Mouse (Mus musculus): ENCODE data around the gene Tbkbp1.

Tbkbp1 gene

DNA sequence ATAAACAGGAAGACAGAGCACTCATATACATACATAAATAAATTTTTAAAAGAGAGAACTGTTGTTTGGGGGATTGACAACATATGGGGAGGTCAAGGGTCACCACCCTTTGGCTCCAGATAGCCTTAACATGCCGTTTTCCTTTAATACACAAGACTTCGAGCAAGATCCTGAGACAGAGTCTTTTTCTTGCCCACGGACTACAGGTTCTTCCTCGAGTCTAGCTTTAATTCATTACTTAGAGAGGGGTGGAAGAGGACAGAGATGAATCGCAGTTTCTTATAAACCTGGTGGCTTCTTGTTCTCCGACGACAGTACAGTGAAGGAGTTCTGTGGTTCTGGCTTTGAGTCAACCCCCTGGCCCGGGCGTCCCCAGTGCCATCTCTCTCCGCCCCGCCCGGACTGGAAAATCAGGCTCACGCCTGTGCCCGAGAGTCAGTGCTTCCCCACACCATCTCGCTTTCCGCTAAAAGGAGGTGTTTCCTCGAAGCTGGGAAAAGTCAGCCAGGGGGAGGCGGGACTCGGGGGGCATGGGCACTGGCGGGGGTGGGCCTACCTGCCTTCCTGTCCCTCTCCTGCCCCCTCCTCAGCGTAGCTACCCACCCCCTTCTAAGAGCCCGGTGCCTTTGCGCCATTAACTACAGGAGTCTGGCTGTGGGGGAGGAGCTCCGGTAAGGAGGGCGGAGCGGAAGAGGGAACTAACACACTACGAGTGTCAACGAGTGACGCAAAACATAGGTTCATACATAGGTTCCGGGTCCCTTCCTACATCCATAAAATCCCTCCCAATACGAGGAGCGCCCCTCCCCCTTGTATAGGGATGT is 24.4 kb downstream of the Tbkbp1 start:
- no peak for DNase-seq (ENCODE audit: low spot score)

DNA sequence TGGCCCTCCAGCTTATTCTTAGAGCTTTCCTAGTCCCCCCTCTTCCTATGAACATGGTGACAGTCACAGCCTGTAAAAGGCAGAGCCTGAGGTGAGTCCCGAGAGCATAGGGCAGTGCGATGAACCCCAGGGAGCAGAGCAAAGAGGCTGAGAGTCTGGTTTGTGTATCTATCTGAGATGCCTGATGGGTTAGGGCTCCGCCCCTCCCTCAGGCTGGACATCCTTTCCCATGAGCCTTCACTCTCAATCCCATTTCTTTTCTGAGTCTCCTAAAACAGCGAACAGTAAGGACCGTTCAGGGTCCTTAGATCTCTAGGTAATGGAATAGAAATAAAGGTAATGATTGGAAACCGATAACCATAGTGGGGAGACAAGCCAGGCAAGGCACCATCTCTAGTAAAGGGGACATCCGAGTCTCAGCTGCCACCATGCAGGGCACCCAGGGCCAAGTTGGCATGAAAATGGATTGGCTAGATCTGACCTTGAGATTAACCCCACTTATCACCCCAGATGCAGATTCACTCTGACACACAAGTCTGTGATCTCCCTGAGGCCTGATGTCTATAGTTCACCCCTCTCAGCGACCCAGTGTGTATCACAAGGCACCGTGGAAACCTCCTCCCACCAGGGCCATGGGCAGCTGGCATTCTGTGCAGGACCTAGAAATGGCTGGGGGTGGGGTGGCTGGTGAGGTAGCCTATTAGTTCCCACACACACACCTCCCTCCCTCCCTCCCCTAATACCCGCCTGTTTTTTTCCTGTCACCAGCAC is 26.8 kb downstream of the Tbkbp1 start:
- DNase-seq (ENCODE audit: low spot score): no peak

DNA sequence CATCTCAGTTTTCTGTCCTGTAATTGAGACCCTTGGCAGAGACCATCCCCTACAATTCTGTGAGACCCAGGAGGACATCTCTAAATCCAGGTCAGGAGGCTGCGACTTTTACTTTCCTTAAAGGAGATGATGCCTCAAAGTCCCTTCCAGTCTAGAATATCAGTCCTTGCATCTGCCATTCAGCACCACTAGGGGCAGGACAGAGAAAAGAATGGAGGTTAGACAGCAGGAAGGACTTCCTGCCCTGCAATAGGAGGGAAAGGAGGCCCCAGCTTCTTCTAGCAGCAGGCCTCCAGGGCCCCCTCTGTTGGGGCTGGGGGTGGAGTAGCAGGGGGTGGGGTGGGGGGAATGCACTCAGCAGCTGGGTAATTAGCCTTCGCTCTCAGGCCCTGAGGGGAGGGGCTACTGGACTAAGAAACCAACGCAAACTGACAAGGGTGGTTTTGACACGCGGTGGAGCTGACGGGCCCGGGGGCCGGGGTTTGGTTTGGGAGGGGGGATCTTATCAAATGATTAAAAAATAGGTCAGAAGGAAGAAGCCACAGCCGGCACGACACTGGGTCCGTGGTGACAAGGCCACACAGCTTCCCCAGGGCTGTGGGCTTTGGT is 27.9 kb downstream of the Tbkbp1 start:
- DNase-seq (ENCODE audit: low spot score): no peak

DNA sequence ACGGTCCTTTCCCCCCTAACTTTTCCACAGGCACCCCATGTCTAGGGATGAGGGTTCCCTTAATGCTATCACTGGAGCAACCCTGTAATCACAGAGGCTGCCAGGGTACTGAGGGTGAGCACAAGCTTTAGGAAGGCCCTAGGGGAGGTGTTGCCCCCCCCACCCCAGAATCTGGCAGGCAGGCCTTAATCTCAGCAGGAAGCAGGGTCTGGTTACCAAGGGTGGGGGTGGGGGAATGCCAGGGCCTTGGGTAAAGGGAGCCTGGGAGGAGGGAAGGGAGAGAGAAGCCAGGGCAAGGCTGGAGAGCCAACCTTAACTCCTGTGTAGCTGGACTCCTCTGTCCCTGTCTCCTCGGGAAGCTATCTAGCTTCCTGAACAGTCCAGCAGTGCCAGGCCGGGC is 30.7 kb downstream of the Tbkbp1 start:
- DNase-seq (ENCODE audit: low spot score): no peak

DNA sequence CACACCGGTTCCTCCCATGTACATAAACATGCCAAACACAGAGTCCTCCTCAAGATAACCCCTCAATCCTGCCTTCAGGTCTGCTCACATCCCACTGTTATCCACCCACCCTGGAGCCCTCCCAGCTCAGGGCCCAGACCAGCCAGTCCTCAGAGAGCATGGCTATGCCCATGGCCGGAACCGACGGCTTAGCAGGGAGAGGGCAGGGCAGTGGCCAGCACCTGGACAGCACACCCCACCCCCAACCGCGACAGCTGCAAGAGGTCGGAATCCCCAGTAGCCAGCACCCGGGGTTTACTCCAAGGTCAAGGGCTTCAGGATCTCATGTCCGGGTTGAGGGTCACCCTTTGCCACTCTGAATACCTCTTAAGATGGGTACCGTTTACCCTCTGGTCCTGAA is 31.1 kb downstream of the Tbkbp1 start:
- DNase-seq (ENCODE audit: low spot score): no peak

DNA sequence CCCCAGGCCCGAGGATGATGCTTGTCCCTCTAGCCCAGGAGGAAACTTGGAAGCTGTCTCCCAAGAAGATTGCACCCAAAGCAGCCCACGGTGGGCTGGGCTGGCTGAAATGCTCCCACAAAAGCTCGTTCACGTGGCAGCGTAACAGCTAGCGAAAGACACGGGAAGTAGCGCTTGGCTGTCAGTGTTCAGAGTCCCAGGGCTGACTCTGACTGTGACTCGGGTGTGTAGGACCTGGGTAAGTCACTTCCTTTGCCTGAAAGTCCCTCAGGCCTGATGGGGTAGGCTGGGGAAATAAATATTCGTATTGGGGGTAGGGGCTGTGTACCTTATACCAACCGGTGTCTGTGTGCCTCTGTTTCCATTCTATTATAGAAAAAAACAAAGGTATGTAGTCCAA is 35.5 kb downstream of the Tbkbp1 start:
- no peak for DNase-seq (ENCODE audit: low spot score)

DNA sequence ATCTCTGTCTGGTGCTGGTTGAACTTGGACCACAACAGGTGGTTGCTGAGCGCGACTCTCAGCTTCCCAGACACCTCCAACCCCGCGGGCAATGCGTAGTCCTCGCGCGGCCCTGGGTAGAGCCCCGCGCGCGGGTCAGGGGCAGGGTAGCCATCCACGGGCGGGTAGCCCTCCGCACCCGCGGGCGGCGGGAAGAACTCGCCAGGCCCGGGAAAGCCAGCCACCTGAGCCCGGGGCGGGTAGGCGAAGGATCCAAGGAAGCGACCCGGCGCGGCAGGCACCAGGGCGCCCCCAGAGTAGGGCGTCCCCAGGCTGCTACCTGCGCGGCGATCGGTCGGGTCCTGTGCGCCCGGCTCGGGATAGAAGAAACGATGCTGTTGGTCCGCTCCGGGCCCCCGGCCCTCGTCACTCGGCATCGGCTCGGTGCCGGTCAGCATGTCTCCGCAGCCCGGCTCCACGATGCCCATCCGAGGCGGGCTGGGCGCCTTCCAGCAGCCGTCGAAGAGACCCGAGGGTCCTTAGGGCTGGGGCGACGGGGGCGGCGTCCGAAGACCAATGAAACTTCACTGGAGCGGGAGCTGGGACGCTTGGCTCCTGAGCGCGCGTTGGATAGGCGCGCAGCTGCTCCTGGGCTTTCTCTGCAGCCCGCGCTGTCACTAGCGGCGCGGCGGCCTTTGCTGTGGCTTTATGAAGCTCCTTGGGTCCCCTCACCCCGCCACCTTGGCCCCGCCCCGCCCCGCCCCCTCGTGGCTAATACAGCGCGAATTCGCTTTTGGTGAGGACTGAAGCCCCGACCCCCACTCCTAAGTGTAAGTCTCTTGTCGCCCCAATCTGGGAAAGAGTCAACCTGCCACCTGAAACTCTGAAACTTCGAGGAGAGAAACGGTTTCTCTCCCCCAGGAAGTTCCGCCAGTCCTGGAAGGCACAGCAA is 36.4 kb downstream of the Tbkbp1 start, which contains the start of gene Tbx21:
Gene Tbx21, minus strand, starts transcription at position 661 of the 931 bp plus-strand sequence.
- DNase-seq (ENCODE audit: low spot score): no peak

DNA sequence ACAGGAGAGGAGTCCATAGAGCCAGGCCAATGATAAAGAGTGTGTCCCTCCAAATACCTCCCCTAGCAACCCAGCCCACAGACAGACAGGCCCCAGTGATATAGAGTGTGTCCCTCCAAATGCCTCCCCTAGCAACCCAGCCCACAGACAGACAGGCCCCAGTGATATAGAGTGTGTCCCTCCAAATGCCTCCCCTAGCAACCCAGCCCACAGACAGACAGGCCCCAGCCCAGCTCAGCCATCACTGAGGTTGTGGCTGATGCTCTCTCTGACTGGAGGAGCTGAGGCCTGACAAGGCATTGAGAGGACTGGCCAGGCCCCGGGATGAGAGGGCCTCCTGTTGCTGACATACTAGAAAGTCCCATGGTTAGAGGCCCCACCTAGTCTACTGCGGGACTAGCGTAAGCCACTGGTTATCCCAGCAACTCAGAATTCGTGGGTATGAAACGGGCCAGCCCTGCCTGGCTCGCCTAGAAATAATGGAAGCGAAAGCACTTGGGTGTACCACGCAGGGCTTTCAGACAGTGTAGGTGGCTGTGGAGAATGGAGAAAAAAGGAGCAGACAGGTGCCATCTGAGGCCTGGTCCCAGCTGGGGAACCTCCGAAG is 38.7 kb downstream of the Tbkbp1 start:
- no peak for DNase-seq (ENCODE audit: low spot score)

DNA sequence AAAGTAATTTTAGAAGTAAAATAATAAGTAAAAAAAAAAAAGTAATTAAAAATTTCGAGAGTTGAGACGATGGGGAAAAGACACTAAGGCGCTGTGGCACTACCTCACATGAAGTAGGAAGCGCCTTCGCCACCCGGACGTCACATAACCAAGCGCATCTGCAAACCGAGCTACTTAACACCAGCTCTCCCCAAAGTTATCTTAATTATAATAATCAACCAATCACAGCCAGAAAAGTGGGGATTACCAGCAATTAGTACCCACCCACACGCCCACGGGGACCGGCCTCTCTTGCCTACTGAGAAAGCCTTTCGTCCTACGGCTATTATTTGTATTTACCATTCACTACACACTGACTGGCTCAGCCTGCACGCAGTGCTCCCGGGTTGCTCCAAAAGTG is 42.3 kb downstream of the Tbkbp1 start:
- no peak for DNase-seq (ENCODE audit: low spot score)

DNA sequence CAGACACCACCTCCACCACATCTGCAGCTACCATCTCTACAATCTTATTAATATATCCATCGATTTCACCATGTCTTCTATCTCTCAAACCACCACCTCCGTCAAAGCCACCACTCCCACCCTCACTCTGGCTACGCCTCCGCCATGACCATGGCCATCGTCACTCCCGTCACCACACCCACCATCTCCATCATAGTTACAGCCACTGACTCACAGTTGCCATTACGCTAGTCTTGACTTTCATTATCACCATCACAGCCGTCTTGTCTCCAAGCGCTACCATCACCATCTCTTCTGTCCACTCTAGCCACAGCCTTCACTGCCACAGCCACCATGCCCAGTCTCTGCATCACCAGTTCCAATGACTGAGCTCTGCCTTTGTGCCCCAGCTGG is 47.2 kb downstream of the Tbkbp1 start:
- DNase-seq (ENCODE audit: low spot score): no peak

DNA sequence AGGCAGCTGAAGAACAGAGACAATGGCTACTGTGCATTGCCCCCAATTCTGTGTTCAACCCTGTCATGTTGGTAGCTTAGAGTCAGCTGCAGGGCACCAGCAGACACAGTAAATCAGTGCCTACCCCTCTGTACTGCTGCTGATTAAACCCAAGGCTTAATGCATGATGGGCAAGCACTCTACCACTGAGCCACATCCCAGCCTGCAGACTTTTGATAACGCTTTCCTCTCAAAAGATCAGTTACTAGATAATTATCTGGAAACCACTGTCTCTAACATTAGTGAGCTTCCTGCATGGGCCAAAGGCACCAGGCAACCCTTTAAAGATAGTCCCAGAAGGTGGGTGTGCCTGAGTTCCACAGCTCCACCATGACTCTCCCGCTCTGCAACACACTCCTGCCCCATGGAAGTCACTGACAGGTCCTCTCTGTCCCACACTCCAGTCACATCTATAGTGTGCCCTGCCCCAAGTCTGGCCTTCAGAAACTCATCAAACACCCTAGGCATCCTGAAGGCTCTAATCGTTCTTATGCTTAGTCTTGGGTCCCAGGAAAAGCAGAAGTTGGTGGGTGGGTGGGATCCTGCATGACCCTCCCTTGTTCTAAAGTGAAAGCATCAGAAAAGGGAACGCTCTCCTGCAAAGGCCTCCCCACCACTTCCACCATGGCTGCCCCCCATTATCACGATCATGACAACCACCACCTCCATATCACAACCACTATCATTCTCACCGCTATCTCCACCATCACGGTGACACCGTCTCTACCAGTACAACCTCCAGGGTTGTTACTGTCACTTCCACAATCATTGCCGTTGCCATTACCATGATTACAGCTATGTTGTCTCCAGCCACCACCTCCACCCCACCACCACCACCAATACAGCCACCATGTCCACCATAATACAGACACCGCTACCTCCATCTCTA is 47.9 kb downstream of the Tbkbp1 start:
- DNase-seq (ENCODE audit: low spot score): no peak

DNA sequence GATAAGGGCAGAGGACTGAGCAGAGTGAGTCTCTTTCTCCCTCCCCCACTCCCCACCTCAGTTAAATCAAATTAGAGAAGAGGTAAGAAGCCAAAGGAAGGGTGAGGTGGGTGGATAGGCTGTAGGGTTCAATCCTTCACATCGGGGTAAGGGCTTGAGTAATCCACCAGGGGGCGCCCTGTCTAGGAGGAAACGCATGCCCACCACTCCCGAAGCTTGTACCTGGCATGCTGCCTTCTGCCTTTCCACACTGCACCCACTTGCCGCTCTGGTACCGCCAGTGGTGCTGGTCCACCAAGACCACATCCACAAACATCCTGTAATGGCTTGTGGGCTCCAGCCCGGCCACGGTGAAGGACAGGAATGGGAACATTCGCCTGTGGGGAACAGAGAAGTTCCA is 49.6 kb downstream of the Tbkbp1 start:
- peak; percentile 55 for DNase-seq (ENCODE audit: low spot score)

DNA sequence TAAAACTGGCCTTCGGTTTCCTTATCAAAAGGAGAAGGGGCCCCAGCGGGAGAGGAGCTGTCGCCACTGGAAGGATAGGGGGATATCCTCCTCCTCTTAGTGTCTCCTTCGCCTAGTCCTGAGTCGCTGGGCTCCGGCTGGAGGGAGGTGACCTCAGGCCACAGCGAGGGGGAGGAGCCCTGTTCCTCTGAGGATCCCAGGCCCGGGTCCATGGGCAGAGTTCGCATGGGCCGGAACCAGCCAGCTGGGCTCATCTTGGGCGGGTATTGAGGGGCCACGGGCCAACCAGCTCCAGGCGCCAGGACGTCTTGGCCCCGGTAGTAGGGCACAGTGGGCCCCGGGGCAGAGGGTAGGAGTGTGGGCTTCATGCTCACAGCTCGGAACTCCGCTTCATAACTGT is 52.5 kb downstream of the Tbkbp1 start:
- no peak for DNase-seq (ENCODE audit: low spot score)

DNA sequence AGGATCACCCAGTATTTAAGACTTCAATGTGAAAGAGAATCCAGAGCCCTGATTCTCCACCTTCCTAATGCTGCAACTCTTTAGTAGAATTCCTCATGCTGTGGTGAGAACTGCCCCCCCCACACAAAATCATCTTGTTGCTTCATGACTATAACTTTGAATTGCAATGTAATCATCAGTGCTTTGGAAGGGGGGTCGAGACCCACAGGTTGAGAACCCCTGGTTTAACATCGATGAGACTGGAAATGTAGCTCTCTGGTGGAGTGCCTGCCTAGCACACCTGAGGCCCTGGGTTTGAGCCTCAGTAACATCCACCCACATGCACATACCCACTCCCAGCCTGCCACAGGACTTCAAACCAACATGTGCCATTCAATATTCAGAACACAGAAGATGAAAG is 56.7 kb downstream of the Tbkbp1 start:
- DNase-seq (ENCODE audit: low spot score): no peak

DNA sequence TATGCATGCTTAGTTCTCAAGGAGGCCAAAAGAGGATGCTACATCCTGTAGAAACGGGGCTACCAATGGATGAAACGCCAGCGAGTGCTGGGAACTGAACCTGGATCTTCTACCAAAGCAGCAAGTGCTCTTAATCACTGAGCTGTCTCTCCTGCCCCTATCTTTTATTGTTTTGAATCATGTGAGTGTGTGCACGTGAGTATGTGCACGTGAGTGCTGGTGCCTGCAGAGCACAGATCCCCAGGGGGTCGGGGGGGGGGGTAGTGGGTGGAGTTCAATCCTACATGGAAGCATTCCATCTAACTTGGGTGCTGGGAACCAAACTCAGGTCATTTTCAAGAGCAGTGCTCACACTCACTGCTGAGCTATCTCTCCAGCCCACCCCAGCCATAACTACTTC is 64.9 kb downstream of the Tbkbp1 start:
- no peak for DNase-seq (ENCODE audit: low spot score)

Measured in testis, postnatal 14 days (tissue).